Mouse (Mus musculus) stomach, embryonic 16.5 days (tissue): ENCODE data around the gene Acsl5. TPM values are rescaled to one million over a fixed set of nuclear protein-coding genes. Genes with fewer than 3 reads are reported as not detected.
A peak's percentile ranks its signal among the peaks of the same experiment; 100 is the strongest.

Experiments
- ATAC-seq: fragments of 200-750 bp; cut with Nextera tagmentation; 2 replicates; pipeline ENCODE4 v1.8.0; 2017; ENCODE audit warnings: moderate number of reproducible peaks, moderate TSS enrichment; ENCODE audit not compliant: insufficient read depth, low FRiP score
- H3K27ac ChIP-seq: fragments of 300-500 bp; sonication (generic); 2 replicates; pipeline ENCODE4 v1.5.1; 2014; ENCODE audit warnings: low read length
- H3K27me3 ChIP-seq: fragments of 300-500 bp; sonication (generic); 2 replicates; pipeline ENCODE4 v1.6.1; 2014; ENCODE audit warnings: low read length, control low read depth, mixed read lengths; ENCODE audit not compliant: control insufficient read depth, insufficient read depth
- H3K36me3 ChIP-seq: fragments of 300-500 bp; sonication (generic); 2 replicates; pipeline ENCODE4 v1.6.1; 2014; ENCODE audit warnings: low read length; ENCODE audit not compliant: control insufficient read depth, insufficient read depth
- H3K4me1 ChIP-seq: fragments of 300-500 bp; sonication (generic); 2 replicates; pipeline ENCODE4 v1.6.1; 2014; ENCODE audit warnings: low read length, control low read depth, mixed read lengths; ENCODE audit not compliant: control insufficient read depth, insufficient read depth
- H3K4me2 ChIP-seq: fragments of 300-500 bp; sonication (generic); 2 replicates; pipeline ENCODE4 v1.6.1; 2014; ENCODE audit warnings: low read depth, low read length, mixed read lengths
- H3K4me3 ChIP-seq: fragments of 300-500 bp; sonication (generic); replicated peaks from 2 replicates; pipeline ENCODE4 v1.5.1; 2014; ENCODE audit warnings: mild to moderate bottlenecking, low read length
- H3K9ac ChIP-seq: fragments of 300-500 bp; sonication (generic); 2 replicates; pipeline ENCODE4 v1.6.1; 2014; ENCODE audit warnings: low read length
- H3K9me3 ChIP-seq: fragments of 300-500 bp; sonication (generic); replicated peaks from 2 replicates; pipeline ENCODE4 v1.6.1; 2016; ENCODE audit warnings: low read length, control low read depth; ENCODE audit not compliant: control insufficient read depth
- WGBS: fragments of 180-500 bp; shearing (Covaris S2); extraction: QIAGEN DNeasy Blood & Tissue Kit; methylation state at CpG from one replicate; pipeline ENCODE4 v1.1.7; 2014; 5-methylcytosine and 5-hydroxymethylcytosine counted together
- polyA plus RNA-seq: library from polyadenylated mRNA; unstranded; fragments of >200 nt; fragmentation: Nextera tagmentation; extraction: Ambion mirVana; gene quantifications from 2 replicates; pipeline ENCODE4 v1.2.1, GENCODE M21; 2015

Acsl5 gene
- polyA plus RNA-seq, 1 experiment from 2014 or later: 151 TPM

GRCm38 (mm10) chr19:55216876-55217275 lies 34.9 kb upstream of the Acsl5 start:
- no peak overlapping the region for H3K4me2 ChIP-seq
- H3K9ac ChIP-seq: no peak overlapping the region
- no peak overlapping the region for H3K27ac ChIP-seq
- 73% methylated on average over 4 of the region's 4 CpGs for WGBS
- H3K4me1 ChIP-seq: peaks cover 6% of the 10 kb centered on the region
- no peak overlapping the region for H3K4me3 ChIP-seq
- no peaks in the 10 kb centered on the region for H3K9me3 ChIP-seq
- H3K27me3 ChIP-seq: no peaks in the 10 kb centered on the region
- H3K36me3 ChIP-seq: no peaks in the 10 kb centered on the region
- ATAC-seq: no peak

DNA sequence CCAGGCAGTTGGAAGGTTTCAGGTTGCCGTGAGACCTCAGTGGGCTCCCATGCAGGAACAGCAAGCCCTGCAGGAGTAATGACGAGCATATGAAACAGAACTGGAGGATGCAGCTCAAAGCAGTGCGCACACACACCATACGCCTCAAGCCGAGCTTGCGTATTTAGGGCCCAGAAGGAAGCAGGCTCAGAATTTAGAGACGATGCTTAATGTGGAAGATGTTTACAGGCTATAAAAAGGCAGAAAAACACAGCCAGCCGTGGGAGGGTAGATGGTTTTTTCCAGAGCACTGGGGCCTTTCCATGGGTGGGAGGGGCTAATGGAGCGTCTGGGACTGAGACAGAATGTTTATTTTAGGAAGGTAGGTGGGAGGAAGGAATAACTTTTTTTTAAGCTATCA lies 34.4 kb upstream of the Acsl5 start:
- Histone ChIP-seq H3K36me3 (no peaks in the 10 kb centered on the region), H3K4me1 (peaks cover 6% of the 10 kb centered on the region), H3K9ac (no peak overlapping the region), H3K4me2 (no peak overlapping the region), H3K27me3 (no peaks in the 10 kb centered on the region), H3K4me3 (no peak overlapping the region), H3K27ac (no peak overlapping the region), H3K9me3 (no peaks in the 10 kb centered on the region)
- no peak for ATAC-seq
- 58% methylated on average over 9 of the region's 9 CpGs for WGBS

- 4% methylated on average over 20 of the region's 20 CpGs for WGBS
- Histone ChIP-seq H3K27ac (0 out of 2 replicates have a peak overlapping the region, but pooled peaks have one; percentile 68), H3K9ac (peak overlapping the region; percentile 63), H3K9me3 (no peaks in the 10 kb centered on the region), H3K27me3 (no peaks in the 10 kb centered on the region), H3K4me2 (peak overlapping the region; percentile 59), H3K4me1 (peaks cover 6% of the 10 kb centered on the region), H3K4me3 (peak overlapping the region; percentile 42), H3K36me3 (no peaks in the 10 kb centered on the region)
- peak; percentile 35; the same call in 1 of the 2 replicates for ATAC-seq
Observed at GRCm38 (mm10) chr19:55218192-55218739, 33.5 kb upstream of the Acsl5 start.

GRCm38 (mm10) chr19:55218741-55219221 lies 33.0 kb upstream of the Acsl5 start:
- 23% methylated on average over 12 of the region's 12 CpGs for WGBS
- Histone ChIP-seq H3K4me1 (peaks cover 6% of the 10 kb centered on the region), H3K9me3 (no peaks in the 10 kb centered on the region), H3K4me2 (peak overlapping the region; percentile 59), H3K27me3 (no peaks in the 10 kb centered on the region), H3K9ac (peak overlapping the region; percentile 63), H3K4me3 (peak overlapping the region; percentile 42), H3K27ac (peak overlapping the region; percentile 68), H3K36me3 (no peaks in the 10 kb centered on the region)
- ATAC-seq: peak; percentile 54

GRCm38 (mm10) chr19:55219359-55219758 lies 32.4 kb upstream of the Acsl5 start:
- Histone ChIP-seq H3K4me2 (peak overlapping the region; percentile 59; the same call in 1 of the 2 replicates), H3K4me1 (peaks cover 6% of the 10 kb centered on the region), H3K9me3 (no peaks in the 10 kb centered on the region), H3K4me3 (no peak overlapping the region), H3K27ac (peak overlapping the region; percentile 68; the same call in 1 of the 2 replicates), H3K36me3 (no peaks in the 10 kb centered on the region), H3K27me3 (no peaks in the 10 kb centered on the region), H3K9ac (no peak overlapping the region)
- WGBS: 64% methylated on average over 8 of the region's 8 CpGs
- no peak for ATAC-seq

GRCm38 (mm10) chr19:55221208-55221607 lies 30.5 kb upstream of the Acsl5 start:
- peak overlapping the region; percentile 7; the same call in 1 of the 2 replicates for H3K27ac ChIP-seq
- WGBS: 76% methylated on average over 6 of the region's 6 CpGs
- no peak overlapping the region for H3K4me3 ChIP-seq
- H3K27me3 ChIP-seq: no peaks in the 10 kb centered on the region
- no peak for ATAC-seq
- no peaks in the 10 kb centered on the region for H3K9me3 ChIP-seq
- H3K4me1 ChIP-seq: peaks cover 6% of the 10 kb centered on the region
- no peaks in the 10 kb centered on the region for H3K36me3 ChIP-seq
- no peak overlapping the region for H3K4me2 ChIP-seq
- H3K9ac ChIP-seq: no peak overlapping the region

GRCm38 (mm10) chr19:55222268-55222667 lies 29.5 kb upstream of the Acsl5 start:
- Histone ChIP-seq H3K4me3 (no peak overlapping the region), H3K9me3 (no peaks in the 10 kb centered on the region), H3K27ac (no peak overlapping the region), H3K27me3 (no peaks in the 10 kb centered on the region), H3K4me2 (no peak overlapping the region), H3K4me1 (peaks cover 6% of the 10 kb centered on the region), H3K36me3 (no peaks in the 10 kb centered on the region), H3K9ac (no peak overlapping the region)
- 91% methylated on average over 9 of the region's 9 CpGs for WGBS
- no peak for ATAC-seq

GRCm38 (mm10) chr19:55226621-55227020 lies 25.1 kb upstream of the Acsl5 start:
- Histone ChIP-seq H3K27me3 (no peaks in the 10 kb centered on the region), H3K4me3 (no peak overlapping the region), H3K27ac (no peak overlapping the region), H3K9ac (no peak overlapping the region), H3K9me3 (no peaks in the 10 kb centered on the region), H3K36me3 (no peaks in the 10 kb centered on the region), H3K4me2 (no peak overlapping the region), H3K4me1 (no peaks in the 10 kb centered on the region)
- WGBS: 74% methylated on average over 5 of the region's 5 CpGs
- no peak for ATAC-seq

- H3K4me3 ChIP-seq: no peak overlapping the region
- H3K9me3 ChIP-seq: no peaks in the 10 kb centered on the region
- H3K4me2 ChIP-seq: no peak overlapping the region
- no peak overlapping the region for H3K27ac ChIP-seq
- H3K4me1 ChIP-seq: no peaks in the 10 kb centered on the region
- ATAC-seq: no peak
- H3K9ac ChIP-seq: no peak overlapping the region
- no peaks in the 10 kb centered on the region for H3K36me3 ChIP-seq
- no peaks in the 10 kb centered on the region for H3K27me3 ChIP-seq
- 74% methylated on average over 7 of the region's 7 CpGs for WGBS
Observed at GRCm38 (mm10) chr19:55227135-55227534, 24.6 kb upstream of the Acsl5 start.
